Mouse (Mus musculus) spleen, adult 12 weeks (tissue): ENCODE measurements around the gene Pf4.
"Not testable (repeated sequence)": the region's sequence is repeated elsewhere in the genome, so short reads cannot be mapped to it uniquely, and the experiment has no call there.

Experiments used
- DNase-seq: peaks from one replicate; pipeline ENCODE4 v3.0.0; 2022; ENCODE audit warnings: low spot score

Gene Pf4

GRCm38 (mm10) chr5:90788114-90788513 is 15.9 kb downstream of the Pf4 start:
- DNase-seq = no peak

- DNase-seq = no peak
Observed at GRCm38 (mm10) chr5:90789306-90790073, 17.3 kb downstream of the Pf4 start.

- DNase-seq = no peak
Observed at GRCm38 (mm10) chr5:90790074-90790502, 17.9 kb downstream of the Pf4 start.

- no peak for DNase-seq
Observed at GRCm38 (mm10) chr5:90794195-90794625, 22.0 kb downstream of the Pf4 start, which contains the start of gene Cxcl15. Cxcl15 (plus strand) TSS chr5:90794534.

GRCm38 (mm10) chr5:90795392-90795791 is 23.2 kb downstream of the Pf4 start:
- DNase-seq = not testable (repeated sequence)

GRCm38 (mm10) chr5:90804574-90804973 is 32.3 kb downstream of the Pf4 start:
- DNase-seq = no peak

- no peak for DNase-seq
Observed at GRCm38 (mm10) chr5:90806050-90806449, 33.8 kb downstream of the Pf4 start.

GRCm38 (mm10) chr5:90807176-90807950 is 35.1 kb downstream of the Pf4 start:
- no peak for DNase-seq

- no peak for DNase-seq
Observed at GRCm38 (mm10) chr5:90819756-90820155, 47.5 kb downstream of the Pf4 start.
